Mouse (Mus musculus): ENCODE results near the gene Tmem232.
A peak's percentile ranks its signal among the peaks of the same experiment; 100 is the strongest.
"Not testable (repeated sequence)": the region's sequence is repeated elsewhere in the genome, so short reads cannot be mapped to it uniquely, and the experiment has no call there.

Tmem232 gene

DNA sequence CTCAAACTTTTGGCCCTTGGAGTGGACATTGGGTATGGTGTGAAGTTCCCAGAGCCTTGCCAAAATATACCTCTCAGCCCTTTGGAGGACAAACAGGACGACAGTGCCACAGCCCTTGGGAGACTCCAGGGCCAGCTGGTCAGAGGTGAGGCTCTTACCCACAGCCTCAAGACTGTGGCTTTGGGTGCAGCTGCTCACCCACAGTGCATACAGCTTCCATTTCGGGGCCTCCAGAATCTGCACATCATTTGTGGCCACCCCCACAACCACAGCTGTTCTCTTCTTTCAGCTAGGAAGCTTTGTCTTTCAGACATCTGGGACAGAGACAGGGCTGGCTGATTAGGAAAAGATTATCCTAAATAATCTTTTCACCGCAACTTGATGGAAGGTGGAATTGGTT lies 27.1 kb downstream of the Tmem232 start:
- no peak for DNase-seq

DNA sequence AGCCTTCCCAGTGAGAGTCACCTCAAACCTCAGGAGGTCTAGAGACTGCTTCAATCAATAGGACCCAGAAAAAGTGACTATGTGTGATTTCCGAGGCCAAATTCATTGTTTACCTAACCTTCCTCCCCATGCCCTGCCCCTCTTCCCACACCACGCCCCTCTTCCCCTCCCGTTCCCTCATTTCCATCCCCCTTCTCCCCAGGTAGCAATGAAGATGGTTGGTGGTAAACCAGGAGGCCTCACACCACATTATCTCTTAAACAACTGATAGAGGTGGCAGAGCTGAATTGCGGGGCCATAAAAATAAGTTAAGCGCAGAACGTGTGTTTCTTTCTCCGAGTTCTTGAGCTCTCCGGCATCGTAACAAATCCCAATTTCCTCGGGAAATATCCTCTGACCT lies 55.9 kb downstream of the Tmem232 start:
- DNase-seq = no peak

DNA sequence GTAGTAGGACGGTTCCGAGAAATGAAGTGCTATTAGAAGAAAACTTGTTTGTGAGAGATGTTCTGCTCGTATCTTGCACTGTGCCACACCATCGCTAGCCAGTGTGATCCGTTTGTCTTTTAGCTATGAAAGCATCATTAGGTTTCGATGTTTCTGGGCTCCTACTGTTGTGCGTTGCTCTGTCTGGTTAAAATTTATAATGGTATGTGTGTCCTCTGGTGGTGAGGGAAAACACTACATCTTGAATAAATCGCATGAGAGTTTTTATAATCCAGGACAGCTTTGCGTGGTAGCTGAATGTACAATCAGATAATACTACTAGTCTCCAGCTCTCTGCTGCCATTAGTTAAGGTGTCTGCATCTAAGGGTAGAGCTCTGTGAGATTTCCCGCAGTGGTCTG lies 63.8 kb downstream of the Tmem232 start:
- DNase-seq = no peak

DNA sequence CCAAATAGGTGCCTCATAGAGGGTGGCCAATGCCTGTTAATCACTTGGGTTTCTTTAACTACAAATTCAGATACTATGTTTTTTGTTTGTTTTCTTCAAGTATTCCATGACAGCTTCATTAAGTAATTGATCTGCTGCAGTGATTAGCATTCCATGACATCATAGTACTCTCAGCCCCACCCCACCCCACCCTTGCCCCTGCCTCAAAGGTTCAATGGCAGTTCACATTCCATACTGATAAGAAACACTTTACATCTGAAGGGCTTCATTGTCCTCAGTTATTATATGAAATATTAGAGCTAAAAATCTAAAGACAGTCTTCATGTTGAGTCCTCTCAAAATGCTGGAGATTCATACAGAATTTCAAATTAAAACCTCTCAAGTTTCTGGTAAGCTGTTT lies 89.8 kb downstream of the Tmem232 start:
- DNase-seq = no peak

- DNase-seq = not testable (repeated sequence)
Measured at GRCm38 (mm10) chr17:65437906-65438305, 102.7 kb downstream of the Tmem232 start.

DNA sequence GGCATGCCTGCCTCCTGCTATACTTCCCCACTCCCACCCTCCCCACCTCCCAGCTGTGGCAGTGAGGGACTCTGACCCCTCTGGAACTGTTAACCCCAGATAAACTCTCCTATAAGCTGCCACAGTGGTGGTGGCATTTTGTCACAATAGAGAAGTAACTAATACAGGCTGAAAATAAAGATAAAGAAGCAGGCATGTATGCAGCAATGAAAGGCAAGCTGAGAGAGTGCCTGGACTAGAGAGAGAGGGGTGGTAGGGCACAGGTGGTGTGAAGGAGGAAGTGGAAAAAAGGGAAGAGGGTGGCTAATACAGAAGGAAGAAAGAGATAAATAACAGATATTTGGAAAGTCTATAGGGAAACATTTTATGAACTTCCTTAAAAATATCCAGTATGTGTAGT lies 121.5 kb downstream of the Tmem232 start:
- no peak for DNase-seq

DNA sequence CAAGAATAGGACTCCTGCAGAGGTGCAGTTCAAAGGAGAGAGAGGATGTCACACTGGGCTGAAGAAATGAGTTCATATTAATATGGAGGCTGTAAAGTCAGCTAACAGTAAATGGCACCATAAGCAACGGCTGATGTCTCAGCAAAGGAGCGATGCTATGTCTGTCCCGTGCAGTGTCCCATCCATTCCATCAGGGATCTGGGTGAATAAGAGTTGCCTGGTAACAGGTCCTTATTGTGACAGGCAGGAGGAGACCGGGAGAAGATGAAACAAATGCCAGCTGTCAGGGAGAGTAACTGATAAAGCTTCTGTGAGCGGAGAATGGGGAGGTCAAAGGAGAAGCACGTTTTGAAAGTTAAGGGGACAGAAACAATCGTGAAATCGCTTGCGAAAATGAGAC lies 135.3 kb downstream of the Tmem232 start:
- no peak for DNase-seq

GRCm38 (mm10) chr17:65400914-65401313 lies 139.7 kb downstream of the Tmem232 start:
- DNase-seq = no peak

DNA sequence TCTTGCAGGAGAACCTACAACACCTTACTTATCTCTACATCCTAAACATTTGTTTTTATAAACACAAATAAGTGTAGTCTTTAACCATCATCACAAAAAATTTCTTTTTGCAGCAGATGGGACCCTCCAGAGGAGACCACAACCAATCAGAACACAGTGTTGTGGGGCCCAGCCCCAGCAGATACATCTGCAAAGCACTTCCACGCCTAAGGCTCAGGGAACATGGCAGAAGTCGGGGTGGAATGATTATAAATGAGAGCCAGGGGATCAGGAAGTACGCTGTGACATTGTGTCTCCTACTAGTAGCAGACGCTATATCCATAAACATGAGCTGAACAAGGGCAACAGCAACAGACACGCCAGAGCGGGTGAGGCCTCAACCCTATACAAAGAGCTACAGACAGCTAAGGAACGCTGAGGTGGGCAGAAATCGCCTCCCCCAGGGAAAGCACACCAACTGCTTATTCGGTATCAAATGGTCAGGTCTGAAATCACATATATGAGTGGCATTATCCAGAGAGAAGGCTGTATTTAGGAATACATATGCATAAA lies 156.1 kb downstream of the Tmem232 start:
- DNase-seq = no peak

GRCm38 (mm10) chr17:65370034-65370780 lies 170.4 kb downstream of the Tmem232 start:
- no peak for DNase-seq

DNA sequence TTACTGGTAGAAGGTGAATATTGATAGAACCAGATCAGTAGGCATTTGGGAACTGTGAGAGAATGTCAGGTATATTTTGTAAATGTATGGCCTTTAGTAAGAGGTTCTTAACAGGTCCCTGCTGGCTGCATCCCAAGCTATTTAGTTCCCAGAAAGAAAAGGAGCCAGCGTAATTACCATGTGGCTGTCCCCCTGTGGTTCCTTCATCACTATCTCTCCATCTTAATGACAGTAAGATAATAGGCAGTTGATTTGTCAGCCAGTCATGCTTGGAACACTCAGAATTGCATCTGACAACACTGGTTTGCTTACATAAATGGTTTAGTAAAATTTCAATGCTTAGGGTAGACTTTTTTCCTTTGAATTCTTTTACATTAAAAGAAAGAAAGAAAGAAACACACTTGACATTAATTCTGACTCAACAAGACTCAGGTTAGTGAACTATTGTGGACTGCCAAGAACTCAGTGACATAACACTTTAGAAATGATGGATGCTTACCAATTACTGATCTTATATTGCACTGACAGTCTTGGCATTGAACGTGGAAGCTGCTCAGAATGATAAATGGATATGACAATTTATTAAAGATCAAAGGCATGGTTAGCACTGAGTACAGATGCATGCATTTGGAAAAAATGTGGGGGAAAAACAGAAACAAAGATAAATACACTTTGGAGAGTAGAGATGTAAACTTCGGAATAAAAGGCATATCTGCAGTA lies 174.9 kb downstream of the Tmem232 start:
- no peak for DNase-seq

DNA sequence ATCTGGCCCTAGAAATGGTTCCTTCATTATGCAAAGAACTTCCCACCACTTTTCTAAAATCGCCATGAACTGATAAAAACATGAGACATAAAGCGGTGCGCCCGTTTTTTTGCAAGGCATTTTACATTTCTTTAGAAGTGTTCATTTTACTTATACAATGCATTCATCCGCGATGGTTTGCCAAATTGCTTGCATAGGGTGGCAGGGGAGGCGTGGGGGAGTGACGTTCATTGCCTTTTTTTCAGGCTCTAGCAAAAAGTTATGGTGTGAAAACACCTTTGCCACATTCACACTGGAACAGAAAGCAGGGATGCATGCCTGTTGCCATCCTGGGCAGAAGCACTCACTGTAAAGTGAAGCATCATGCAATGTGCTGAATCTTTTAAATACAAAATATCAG lies 188.7 kb downstream of the Tmem232 start:
- no peak for DNase-seq

DNA sequence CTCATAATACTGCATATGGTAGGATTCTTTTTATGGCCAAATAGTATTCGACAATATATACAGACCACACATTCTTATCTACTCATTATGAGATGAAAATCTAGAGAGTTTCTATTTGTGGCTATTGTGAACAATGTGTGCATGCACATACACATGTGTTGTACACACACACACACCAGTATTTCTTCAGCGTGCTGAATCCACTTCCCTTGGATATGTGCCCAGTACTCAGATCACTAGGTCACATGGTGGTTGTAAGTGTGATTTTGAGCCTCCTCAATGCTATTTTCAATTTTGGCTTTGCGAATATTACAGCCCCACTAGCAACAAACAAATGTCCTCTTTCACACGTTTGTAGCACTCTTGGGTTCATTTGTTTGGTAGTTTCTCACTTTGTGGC lies 200.6 kb downstream of the Tmem232 start:
- DNase-seq = no peak

- DNase-seq = no peak
Measured at GRCm38 (mm10) chr17:65330759-65331158, 209.8 kb downstream of the Tmem232 start.

DNA sequence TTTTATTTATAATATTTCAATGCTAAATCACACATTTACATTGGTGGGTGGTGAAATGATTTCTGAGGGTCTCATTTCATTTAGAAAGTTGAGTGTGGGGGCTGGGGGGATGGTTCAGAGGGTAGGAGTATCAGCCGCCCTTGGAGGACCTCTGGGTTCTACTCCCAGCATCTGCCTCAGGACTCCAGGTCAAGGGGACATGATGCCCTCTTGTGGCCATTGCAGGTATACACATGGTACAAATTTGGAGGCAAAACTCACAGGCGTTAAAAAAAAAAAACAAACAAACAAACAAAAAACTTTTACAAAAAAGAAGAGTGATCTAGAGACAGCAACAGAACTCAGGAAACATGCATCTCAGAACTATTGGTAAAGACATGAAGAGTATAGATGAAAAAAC lies 215.3 kb downstream of the Tmem232 start:
- DNase-seq = peak; percentile 7

GRCm38 (mm10) chr17:65320623-65321022 lies 220.0 kb downstream of the Tmem232 start:
- DNase-seq = no peak

- DNase-seq = no peak
Measured at GRCm38 (mm10) chr17:65299946-65300345, 240.6 kb downstream of the Tmem232 start.

- DNase-seq = no peak
Measured at GRCm38 (mm10) chr17:65297831-65298230, 242.8 kb downstream of the Tmem232 start.

- no peak for DNase-seq
Measured at GRCm38 (mm10) chr17:65252160-65252559, 288.4 kb downstream of the Tmem232 start.

- DNase-seq = no peak
Measured at GRCm38 (mm10) chr17:65250261-65250660, 290.3 kb downstream of the Tmem232 start.

DNA sequence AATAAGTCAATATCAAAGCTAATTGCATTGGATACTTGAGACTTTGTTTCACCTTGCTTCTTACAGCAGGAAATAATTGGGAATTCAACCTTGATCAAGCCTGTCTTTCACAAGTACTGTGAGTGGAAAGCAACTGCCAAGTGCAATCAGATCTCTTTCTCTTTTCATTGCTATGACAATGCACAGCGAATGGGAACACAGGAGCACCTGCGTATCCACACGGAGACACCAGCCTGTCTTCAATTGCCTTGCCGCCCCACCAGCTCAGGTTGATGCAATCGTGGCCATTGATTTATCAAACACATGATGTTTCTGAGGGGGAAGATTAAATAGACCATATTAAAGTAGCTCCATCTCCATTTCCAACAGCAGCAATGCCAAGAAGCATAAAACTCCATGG lies 296.9 kb downstream of the Tmem232 start:
- no peak for DNase-seq

DNA sequence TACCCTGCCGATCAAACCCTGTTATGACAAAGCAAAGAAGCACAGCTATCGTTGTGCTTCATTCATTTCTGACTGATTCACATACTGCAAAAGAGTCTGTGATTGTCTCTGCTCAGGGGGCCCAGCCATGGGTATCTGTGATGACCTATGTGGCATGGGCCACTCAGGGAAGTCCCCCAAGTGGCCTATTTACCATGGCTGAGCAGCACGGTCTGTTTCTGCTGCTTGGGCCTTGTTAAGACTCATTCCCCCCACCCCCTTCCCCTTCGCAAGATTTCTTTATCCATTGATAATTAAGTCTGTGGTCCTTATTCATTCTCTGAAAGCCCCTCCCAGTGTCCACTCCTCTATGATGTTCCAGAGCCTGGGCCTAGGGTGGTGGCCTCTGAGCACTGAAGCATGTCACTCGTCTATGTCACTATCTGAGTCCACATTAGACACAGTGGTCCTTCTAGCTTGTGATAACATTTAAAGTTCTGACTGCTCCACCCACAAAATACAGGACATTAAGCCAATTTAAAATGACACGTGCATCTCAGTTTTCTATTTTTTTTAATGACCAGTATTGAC lies 315.1 kb downstream of the Tmem232 start:
- DNase-seq = no peak

- DNase-seq = not testable (repeated sequence)
Measured at GRCm38 (mm10) chr17:65221687-65222086, 318.9 kb downstream of the Tmem232 start.

Measured in cerebellum, adult 11-12 months (tissue).